Mouse (Mus musculus) mature B cell (primary cell): ENCODE results near the gene Cnnm2.

Experiments
- in situ Hi-C: fragments of 300-500 bp; cut with MboI; formaldehyde crosslinking; loops from 2 replicates; pipeline ENCODE4 v1.14.3; 2019

The Cnnm2 gene

GRCm38 (mm10) chr19:46792480-46792879 is 31.1 kb downstream of the Cnnm2 start:
- in situ Hi-C loops, result no loop called here

GRCm38 (mm10) chr19:46794181-46794580 is 32.8 kb downstream of the Cnnm2 start:
- in situ Hi-C loops, result no loop called here

- in situ Hi-C loops, result no loop called here
Measured at GRCm38 (mm10) chr19:46799903-46800583, 38.6 kb downstream of the Cnnm2 start.

GRCm38 (mm10) chr19:46801492-46801891 is 40.1 kb downstream of the Cnnm2 start:
- in situ Hi-C loops, result no loop called here

- in situ Hi-C loops, result no loop called here
Measured at GRCm38 (mm10) chr19:46802306-46802705, 40.9 kb downstream of the Cnnm2 start.

- in situ Hi-C loops, result no loop called here
Measured at GRCm38 (mm10) chr19:46803732-46804131, 42.3 kb downstream of the Cnnm2 start.

- in situ Hi-C loops, result no loop called here
Measured at GRCm38 (mm10) chr19:46804751-46805150, 43.4 kb downstream of the Cnnm2 start.

GRCm38 (mm10) chr19:46805933-46806688 is 44.7 kb downstream of the Cnnm2 start:
- in situ Hi-C loops, result no loop called here

GRCm38 (mm10) chr19:46808261-46808660 is 46.9 kb downstream of the Cnnm2 start:
- in situ Hi-C loops, result no loop called here

GRCm38 (mm10) chr19:46809031-46809430 is 47.6 kb downstream of the Cnnm2 start:
- in situ Hi-C loops, result no loop called here

GRCm38 (mm10) chr19:46819276-46819675 is 57.9 kb downstream of the Cnnm2 start:
- in situ Hi-C loops, result no loop called here

- in situ Hi-C loops, result no loop called here
Measured at GRCm38 (mm10) chr19:46822491-46822890, 61.1 kb downstream of the Cnnm2 start.

GRCm38 (mm10) chr19:46823759-46824158 is 62.4 kb downstream of the Cnnm2 start:
- in situ Hi-C loops, result no loop called here

GRCm38 (mm10) chr19:46824867-46825266 is 63.5 kb downstream of the Cnnm2 start:
- in situ Hi-C loops, result no loop called here

- in situ Hi-C loops, result no loop called here
Measured at GRCm38 (mm10) chr19:46827654-46828165, 66.3 kb downstream of the Cnnm2 start.

GRCm38 (mm10) chr19:46828961-46829360 is 67.6 kb downstream of the Cnnm2 start:
- in situ Hi-C loops, result no loop called here

- in situ Hi-C loops, result no loop called here
Measured at GRCm38 (mm10) chr19:46831381-46831780, 70.0 kb downstream of the Cnnm2 start.

GRCm38 (mm10) chr19:46834301-46834700 is 72.9 kb downstream of the Cnnm2 start:
- in situ Hi-C loops, result no loop called here

GRCm38 (mm10) chr19:46835339-46835738 is 73.9 kb downstream of the Cnnm2 start:
- in situ Hi-C loops, result no loop called here

GRCm38 (mm10) chr19:46836085-46836484 is 74.7 kb downstream of the Cnnm2 start:
- in situ Hi-C loops, result no loop called here

- in situ Hi-C loops, result no loop called here
Measured at GRCm38 (mm10) chr19:46837290-46838079, 76.1 kb downstream of the Cnnm2 start.

GRCm38 (mm10) chr19:46841016-46841415 is 79.6 kb downstream of the Cnnm2 start:
- in situ Hi-C loops, result no loop called here
